Mouse (Mus musculus) liver, postnatal 0 days (tissue): ENCODE measurements around the gene Mapk9.

ENCODE experiments used
- CTCF ChIP-seq: sonication (generic); IDR thresholded peaks from 2 replicates; pipeline ENCODE4 v1.5.1; 2016; ENCODE audit warnings: antibody characterized with exemption, low read depth
- EP300 ChIP-seq: IDR thresholded peaks from 2 replicates; pipeline ENCODE4 v1.6.1; 2016; ENCODE audit warnings: antibody characterized with exemption, low read depth, mild to moderate bottlenecking

- TF ChIP-seq CTCF (no peak), EP300 (no peak)
Observed at GRCm38 (mm10) chr11:49931853-49932252, 85.3 kb downstream of the Mapk9 start.
